Mouse (Mus musculus) c-Kit-negative CD71-positive TER-119-positive erythroid progenitor cells, embryonic 14.5 days (primary cell): ENCODE measurements at regions not wholly inside any gene's neighbourhood (a gene's known extent, or its start where the extent isn't known, plus 50 kb on each side); places are given as distances from the start of the nearest gene placed in this dataset.

Experiments
- DNase-seq: peaks from one replicate; pipeline ENCODE4 v3.0.0-alpha.2; 2013; ENCODE audit warnings: low read depth, low spot score

GRCm38 (mm10) chr16:77459651-77460050, 142.2 kb downstream of the Gm11146 start:
- no peak for DNase-seq

GRCm38 (mm10) chr16:77444647-77445046, 157.2 kb downstream of the Gm11146 start:
- DNase-seq, result no peak

- peak; percentile 1 for DNase-seq
Measured at GRCm38 (mm10) chr16:77444006-77444405, 157.9 kb downstream of the Gm11146 start.

DNA sequence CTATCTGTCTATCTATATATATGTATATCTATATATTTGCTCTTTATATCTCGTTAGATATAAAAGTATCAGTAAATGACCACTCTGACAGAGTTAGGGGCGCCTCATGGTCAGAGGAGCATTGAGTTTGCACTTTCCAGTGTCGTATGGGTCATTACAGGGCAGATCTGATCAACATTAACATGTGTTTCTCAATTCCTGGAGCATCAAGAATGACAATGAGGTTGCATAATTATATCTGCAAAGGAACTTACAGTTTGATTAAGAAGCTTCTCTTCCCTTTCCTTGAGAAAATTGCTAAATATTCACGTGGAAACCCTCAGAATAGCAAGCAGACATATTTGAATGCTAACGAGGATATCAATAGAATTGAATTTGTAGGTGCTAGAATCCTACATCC, 158.6 kb downstream of the Gm11146 start:
- DNase-seq, result no peak

DNA sequence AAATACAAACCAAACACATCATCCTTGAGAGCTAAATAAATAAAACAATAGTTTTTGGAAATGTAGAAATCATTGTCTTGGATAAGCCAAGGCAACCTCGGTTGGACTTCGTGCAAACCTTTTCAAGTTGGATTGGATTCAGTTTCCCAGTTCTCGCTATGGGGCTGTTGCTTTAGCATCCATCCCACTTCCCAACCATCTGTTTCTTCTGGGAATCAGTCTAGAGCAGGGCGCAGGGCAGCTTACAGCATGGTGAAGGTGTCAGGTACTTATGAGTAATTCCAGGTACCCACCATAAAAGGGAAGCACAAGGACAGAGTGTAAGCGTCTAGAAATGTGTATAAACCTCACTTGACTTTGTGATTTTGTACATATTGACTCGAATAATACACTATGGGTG, 159.0 kb downstream of the Gm11146 start:
- DNase-seq, result no peak

GRCm38 (mm10) chr16:77431345-77431744, 170.5 kb downstream of the Gm11146 start:
- no peak for DNase-seq

DNA sequence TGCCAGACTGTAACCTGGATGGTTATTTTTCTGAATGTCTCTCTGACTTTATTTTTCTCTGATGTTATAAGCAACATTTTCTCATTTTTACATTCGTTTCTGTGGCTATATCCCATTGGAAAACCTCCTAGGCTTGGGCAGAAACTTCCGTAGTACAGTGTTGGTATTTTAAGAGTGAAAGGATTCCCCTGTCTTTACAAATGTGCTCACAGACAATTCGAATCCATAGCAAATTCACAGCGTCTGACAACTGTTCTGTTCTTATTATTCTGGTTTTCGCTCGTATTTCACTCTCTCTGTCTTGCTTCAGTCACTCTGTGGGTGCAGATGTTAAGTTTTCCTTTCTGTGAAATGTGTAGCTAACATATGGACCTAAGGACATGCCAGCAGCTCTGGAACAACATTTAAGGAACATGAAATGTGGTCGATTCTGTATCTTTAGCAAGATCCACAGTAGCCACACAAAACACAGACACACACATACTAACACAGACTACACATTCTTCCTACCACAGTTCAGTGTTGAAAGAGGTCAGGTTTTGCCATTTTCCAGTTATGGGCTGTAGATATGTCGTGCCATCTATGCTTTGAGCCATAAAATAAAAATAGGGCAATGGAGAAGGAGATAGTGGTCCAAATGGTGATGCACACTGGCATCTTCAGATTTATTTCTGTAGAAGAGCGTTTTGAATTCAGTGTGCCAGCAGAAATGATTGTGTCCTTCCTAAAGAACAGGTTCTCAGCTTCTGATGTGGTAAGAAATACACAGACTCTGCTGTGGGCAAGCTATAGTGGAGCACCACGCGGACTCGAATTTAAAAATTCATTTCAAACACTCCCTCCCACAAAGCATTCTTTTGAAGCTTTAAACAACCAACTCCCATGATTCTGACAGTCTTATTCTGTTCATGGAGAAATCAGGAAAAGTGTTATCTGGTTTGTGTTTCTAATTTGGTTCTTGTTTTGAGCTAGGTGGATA, 179.2 kb downstream of the Gm11146 start:
- no peak for DNase-seq

DNA sequence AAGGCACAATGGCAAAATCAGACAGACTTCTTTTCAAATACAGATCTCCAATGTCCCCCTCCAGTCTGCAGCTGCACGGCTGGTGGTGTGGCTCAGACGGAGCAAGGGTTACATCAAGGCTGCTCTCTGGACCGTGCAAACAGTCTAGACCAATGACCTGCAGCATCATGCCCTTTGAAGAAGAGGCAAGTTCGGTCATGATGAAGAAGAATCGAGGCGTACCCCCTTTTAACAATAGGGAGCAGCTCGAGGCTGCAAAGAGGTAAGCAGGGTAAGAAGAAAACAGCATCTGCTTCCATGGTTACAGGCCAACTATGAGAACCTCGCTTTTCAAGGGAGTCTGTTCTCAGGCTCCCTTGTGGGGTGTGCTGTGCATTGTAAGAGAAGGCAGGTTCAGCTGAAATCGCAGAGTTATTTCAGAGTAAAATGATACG, 180.3 kb downstream of the Gm11146 start:
- no peak for DNase-seq

- DNase-seq, result no peak
Measured at GRCm38 (mm10) chr16:77421001-77421400, 180.9 kb downstream of the Gm11146 start.

DNA sequence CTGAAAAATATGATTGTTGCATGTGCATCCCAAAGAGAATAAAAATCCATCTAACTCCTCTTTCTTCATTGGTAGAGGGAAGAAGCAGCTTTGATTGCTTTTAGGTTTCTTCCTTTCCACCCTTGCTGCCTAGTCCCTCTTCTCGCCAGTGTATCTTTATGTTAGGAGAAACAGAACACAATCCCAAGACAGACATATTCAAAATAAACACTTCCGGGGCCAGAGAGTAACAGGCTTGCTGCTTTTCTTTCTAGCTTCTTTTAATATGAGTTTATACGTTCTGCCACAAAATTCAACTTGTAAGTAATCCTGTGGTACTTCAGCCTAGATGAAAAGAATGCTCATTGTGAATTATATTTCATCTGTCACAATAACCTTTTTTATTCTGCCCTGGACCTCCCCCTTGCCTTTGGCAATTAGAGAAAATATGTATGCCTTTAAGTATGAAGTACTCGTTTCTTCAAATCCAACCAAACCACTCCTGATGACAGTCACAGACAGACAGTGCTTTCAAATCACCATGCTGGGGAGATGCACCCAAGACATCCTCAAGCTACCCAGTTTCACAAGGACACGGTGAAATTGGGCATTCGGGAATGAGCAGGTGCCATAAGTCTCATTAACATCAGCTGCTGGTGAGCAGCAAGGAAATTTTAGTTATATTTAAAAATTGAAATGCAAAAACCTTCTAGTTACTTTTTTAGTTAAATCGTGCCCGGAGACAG, 181.6 kb downstream of the Gm11146 start:
- no peak for DNase-seq

GRCm38 (mm10) chr16:77419116-77419735, 182.7 kb downstream of the Gm11146 start:
- no peak for DNase-seq

DNA sequence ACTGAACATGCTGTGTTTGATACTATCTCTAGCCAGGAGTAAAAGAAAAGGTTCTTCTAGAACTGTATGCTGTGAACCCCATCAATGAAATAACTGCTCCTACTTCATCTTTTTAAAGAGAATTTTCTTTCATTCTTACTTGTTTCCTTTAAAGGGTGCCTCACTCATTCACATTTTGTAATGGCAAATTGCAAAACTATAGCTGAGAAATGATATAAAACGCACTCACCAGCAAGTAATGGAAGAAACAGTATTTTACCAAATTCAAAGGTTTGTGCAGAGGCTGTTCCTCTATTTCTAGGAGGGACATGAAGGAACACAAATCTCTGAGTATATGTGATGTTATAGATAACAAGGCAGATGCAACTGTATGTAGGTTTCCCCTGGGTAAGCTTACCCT, 183.4 kb downstream of the Gm11146 start:
- no peak for DNase-seq

- no peak for DNase-seq
Measured at GRCm38 (mm10) chr16:77417791-77418190, 184.1 kb downstream of the Gm11146 start.

DNA sequence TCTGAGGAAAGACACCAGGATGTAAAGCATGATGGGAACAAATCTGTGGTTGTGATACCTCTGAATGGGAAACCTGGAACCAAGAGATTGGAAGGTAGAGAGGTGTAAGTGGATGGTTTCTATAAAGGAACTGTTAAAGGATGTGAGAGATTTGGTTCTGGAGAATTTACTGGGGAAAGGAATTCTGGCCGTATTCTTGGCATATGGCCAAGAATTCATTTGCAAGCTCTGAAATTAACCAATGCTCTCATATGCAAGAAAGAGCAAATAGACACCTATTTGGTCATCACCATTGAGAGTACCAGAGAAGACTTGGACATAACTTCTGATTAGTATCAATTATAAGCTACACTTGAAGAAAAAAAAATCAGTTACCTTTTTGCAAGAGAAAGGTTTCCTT, 187.3 kb downstream of the Gm11146 start:
- DNase-seq, result no peak

- DNase-seq, result no peak
Measured at GRCm38 (mm10) chr16:77409168-77409567, 192.7 kb downstream of the Gm11146 start.

DNA sequence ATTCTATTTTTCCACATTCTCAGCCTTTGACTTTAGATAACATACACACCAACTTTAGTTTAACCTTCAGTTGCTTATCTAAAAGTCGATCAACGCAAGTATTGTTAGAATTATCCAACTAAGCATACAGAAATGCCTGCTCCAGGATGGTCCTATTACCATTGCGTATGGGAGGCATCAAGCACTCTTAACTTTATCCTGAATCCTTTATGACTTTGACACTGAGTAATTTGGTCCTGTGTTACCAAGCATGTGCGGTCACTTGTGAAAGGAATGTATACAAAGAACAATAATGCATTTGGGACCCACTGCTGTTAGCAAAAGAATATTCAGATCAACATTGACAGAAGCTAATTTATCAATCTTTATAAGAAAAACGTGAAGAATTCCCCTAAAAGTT, 194.9 kb downstream of the Gm11146 start:
- DNase-seq, result no peak

DNA sequence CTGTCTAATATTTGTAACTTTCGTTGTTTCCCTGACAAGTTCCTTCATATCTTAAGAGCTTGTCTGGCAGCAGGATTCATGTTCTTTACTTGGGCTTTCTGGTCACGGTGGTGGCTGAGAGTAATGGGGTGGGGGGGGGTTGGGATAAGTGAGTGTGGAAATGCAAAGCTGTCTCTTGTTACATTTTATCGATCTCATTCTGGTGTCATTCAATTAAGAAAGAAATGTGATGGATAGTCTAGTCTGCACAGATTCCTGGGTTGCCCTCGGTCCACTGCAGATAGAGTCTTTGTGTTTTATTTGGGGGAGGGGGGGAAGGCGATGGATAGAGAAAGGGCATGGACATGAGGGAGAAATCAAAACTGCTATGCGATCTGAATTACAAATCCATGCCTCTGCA, 196.0 kb downstream of the Gm11146 start:
- no peak for DNase-seq

DNA sequence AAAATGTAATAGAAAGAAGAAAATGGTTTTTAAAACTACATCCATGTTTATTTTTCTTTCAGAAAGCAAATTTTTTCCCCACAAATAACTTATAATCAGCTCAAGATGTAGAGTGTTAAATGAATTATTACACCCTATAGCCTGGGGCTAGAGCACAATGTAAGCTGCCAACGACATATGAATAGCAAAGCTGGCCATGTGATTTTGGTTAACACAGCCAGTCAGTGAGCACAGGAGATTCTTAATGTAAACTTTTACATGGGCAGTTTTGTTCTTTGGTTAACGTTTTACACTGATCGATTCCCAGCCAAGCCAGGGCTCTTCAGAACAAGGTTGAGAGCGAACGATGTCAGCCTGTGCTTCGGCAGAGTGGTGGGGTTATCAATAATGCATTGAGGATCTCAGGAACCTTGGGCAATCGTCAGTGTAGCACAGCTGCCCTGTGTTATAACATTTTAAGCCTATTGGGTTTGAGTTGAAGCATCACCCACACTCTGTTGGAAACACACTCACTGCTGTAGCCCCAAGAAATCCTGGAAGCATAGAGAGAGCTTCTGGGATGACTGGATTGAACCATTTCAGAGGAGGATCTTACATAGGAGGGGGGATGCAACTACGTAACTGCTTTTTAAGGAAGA, 196.6 kb downstream of the Gm11146 start:
- DNase-seq, result no peak

DNA sequence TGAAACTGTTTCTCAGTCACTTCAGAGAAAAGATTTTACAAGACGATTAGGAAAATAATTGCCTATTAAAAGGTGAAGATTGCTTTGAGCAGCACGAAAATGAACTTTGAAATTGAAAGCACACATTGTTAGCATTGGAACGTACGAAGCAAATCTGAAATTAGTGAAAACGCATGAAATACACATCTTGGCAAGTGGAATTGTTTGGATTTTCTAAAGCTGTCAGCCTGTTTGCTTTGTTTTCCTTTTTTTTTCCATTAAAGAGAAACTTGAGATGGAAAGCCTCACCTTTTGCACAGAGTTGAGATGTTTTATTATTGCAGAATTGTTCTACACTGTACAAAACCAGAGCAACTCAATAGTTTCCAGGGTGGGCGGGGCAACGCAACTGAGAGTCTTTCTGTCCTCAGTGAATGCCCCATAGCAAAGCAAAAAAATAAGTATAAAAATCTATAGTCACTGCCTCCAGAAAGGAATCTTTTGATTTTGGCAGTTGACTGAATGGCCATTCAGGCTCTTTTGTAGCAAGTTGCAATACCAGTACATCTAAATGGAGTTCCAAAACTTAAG, 199.1 kb downstream of the Gm11146 start:
- no peak for DNase-seq

DNA sequence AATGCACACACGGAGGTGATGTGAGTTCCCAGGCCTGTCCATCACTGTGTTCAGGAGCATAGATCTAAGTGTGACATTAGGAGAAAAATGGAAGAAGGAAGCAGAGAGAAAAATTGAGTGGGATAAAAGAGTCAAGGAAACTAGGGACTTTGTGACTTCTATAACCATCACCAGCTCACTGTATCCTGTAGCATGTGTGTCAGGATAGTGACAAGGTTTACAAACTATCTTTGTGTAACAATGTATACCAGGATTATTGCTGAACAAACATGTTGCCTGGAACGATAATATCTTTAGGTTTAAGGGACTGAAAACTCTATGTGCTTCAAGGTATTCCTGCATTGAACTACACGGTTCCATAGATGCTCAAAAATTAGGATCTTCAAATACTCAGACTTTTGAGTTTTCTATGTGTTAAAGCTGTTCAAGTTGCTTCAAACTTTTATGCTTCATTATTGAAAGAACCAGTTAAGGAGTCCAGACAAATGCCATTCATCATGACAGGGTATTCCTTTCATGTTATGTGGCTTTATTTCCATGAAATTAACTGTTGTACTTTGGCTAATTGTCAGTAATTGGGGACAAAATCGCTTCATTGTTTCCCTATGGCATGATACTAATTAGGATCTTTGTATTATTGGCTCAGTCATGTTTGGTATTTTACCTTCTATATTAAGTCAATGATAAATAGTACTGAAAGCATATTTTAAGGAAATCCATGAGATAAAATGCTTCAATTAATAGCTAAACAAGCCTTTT, 200.5 kb downstream of the Gm11146 start:
- DNase-seq, result no peak
